Mouse (Mus musculus) adrenal gland (tissue): Measurements from ENCODE around the gene Ccne1.

Experiments used
- intact Hi-C: fragments of 180-260 bp; cut with DNase I; formaldehyde crosslinking; loops from one replicate; pipeline ENCODE4 v1.15.1; 2025

The Ccne1 gene

DNA sequence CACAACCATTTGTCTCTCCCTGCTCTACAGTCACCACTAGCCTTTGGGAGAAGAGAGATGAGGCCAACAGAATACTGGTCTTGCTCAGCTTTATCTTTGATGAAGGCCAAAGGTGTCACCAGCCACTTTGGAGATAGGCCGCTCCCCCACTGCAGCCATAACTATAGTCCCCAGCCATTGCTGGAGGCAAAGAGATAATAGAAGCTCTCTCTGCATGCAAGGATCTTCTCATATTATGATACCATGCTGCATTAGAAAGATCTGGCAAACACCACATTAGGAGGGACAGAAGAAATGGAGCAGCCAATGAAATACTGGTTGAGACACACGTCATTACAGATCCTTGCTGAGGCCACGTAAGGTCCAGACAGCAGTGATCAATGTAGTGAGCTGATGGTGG lies 2.0 kb downstream of the Ccne1 start:
- intact Hi-C loops: no loop called here

DNA sequence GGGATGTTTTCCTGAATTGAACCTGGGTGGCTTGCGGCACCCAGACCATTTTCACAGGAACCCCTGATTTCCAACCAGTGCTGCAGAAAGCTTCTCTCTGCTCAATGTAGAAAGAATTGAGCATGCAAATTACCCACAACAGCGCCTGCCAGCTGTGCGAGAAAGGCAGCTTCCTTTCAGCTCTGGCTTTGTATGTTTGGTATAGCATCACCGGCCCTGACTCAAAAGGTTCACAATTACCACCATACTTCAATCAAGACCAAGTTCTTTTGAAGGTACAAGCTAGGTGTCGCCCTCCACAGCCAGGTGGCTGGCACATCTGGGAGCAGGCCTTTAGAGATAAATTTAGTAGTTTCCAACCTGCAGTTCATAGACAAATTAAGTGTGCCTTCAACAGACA lies 3.2 kb downstream of the Ccne1 start:
- intact Hi-C loops: no loop called here

DNA sequence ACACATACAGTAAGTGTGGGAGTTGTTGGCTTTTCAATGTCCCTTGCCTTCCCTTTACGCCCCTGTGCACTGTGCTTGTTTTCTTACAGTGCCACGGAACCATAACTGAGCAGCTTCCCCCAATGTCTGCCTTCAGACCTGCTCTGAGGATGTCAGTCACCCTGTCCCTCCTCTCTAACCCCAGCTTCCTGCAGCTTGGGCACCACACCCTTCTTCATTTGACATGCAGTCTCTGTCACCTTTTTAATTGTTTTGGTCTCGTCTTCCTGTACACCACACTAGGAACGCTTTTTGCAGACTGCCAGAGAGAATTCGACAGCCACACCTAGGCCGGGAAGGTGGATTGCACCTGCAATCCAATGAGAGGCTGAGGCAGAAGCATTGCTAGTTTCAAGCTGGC lies 13.0 kb downstream of the Ccne1 start:
- intact Hi-C loops: no loop called here

DNA sequence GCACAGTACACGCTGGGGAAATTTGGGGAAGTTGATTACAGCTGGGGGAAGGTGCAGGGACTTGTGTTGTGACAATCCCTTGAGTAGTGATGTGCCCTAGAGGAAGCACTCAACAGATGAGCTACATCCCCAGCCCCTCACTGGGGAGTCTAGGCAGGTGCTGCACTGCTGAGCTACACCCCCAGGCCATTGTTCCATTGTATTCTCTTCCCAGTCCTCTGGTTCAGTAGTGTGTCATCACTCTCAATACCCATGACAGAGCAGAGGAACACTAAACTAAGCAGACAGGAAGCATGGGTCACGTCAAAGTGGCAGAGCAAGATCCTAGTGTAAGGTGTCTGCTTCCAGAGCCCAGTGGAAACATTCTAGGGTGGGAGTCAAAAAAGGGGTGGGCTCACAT lies 14.2 kb downstream of the Ccne1 start:
- intact Hi-C loops: no loop called here

DNA sequence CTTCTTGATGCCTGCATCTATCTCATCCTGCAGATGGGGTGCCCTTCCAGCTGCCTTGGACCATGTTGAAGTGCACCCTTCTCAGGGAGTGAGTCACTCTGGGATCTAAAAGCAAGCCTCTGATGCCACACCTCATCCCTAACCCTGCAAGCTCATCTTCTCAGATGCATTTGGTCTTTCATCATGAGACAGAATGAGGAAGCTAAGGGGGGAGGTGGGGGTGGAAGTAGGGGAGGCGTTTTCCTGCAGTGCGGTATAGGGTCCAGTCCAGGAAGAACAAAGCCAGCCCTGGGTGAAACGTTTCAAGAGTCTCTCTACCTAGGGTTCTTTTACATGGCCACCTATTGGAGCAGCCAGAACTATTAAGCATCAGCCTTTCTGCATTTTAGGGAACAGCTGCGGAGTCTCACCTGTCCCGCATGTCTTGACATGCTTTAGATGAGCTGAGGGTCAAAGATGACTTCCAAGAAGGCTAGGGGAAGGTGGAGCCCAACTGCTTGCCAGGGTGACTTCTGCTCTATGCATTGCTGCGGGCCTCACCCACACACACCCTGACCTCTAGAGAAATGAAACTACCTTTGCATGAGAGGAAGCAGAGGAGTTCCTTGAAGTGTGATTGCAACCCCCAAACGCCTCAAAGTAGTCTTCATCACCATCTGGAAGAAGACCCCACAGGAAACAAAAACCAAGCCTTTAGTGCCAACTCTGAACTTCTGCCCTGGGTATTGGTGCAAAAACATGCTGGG lies 17.2 kb downstream of the Ccne1 start:
- intact Hi-C loops: loop anchor here (10.0 kb wide), 2 partner anchors 75 to 175 kb away; no protein-coding TSS in a partner anchor

DNA sequence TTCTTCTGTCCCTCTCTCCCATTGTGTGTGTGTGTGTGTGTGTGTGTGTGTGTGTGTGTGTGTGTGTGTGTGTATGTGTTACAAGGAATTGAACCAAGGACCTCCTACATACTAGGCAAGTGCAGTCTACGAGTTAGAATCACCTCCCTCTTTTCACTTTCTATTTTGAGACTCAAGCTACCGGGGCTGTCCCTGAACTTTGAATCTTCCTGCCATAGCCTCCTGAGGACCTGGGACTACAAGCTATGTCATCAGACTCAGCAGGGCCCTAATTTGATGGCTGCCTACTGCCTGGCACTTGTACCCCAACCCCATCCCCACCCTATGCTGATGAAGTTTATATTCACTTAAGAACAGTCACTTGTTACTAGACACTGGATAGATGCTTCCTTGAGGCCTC lies 18.9 kb downstream of the Ccne1 start:
- intact Hi-C loops: loop anchor here (10.0 kb wide), 2 partner anchors 74 to 176 kb away; no protein-coding TSS in a partner anchor

DNA sequence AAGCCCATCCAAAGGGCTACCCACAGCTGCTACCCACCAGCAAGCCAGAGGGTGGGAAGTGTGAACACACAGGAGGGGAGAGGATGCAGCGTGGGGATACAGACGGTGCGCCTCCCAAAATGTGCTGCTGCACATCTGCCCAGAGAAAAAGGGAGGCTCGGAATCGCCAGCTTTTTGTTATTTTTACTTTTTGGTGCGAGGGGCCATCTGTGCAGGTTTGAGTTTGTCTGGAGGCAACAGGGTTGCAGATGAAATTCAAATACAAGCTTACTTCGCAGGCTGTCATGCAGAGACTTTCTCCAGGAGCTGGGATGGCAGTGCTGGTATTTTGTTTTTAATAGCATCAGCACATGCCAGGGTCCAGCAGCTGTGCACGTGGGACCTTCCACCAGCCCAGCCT lies 19.5 kb downstream of the Ccne1 start:
- intact Hi-C loops: loop anchor here (2.0 to 10.0 kb wide), 3 partner anchors 19 to 177 kb away; partner anchors contain the start of gene Ccne1

DNA sequence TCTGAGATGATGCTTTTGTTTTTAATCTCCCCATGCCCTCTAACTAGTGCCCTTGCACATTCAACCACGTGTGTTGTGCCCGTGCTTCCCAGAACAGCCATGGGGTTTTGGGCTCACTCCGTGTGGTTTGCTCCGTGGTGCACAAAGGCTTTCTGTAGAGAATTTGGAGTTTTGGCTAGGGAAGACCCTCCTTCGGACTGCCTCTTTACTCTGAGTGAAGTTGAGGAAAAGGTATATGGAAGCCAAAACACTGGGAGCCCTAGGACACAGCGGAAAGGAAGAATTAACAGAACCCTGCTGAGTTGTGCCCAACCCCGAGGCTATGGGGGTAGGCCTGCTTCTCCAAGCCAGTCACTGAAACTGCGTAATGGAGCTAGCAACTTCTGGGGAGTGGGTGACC lies 20.9 kb downstream of the Ccne1 start:
- intact Hi-C loops: loop anchor here (2.0 to 10.0 kb wide), 3 partner anchors 20 to 178 kb away; partner anchors contain the start of gene Ccne1

DNA sequence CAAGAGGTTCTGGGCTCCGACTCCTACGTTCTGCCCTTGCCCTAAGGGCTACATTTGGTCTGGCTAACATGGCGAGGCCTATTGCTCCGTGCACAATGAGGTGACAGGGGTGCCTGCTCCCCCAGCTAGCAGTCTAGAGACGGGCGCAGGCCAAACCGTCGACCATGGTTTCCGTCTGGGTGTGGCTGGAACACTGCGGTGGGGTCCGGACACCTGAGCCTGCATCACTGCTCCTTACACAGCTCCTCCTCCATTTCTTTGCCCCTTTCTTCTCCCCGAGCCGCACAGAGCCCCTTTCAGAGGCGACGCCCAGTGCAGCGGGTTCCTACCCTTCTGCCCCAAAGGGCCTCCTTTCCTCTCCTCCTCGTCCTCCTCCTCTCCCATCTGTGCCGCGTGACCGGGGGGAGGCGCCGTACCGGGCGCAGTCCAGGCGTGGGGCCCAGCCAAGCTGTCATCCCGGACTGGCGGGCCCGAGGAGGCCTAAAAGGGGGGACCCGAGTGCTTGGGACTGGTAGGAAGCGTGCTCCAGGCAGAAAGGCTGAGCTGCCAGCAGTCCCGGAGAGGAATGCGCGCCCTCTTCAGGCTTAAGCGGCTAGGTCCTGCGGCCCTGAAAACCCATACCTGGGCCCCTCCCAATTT lies 21.6 kb downstream of the Ccne1 start:
- intact Hi-C loops: loop anchor here (2.0 to 10.0 kb wide), 3 partner anchors 21 to 179 kb away; partner anchors contain the start of gene Ccne1

DNA sequence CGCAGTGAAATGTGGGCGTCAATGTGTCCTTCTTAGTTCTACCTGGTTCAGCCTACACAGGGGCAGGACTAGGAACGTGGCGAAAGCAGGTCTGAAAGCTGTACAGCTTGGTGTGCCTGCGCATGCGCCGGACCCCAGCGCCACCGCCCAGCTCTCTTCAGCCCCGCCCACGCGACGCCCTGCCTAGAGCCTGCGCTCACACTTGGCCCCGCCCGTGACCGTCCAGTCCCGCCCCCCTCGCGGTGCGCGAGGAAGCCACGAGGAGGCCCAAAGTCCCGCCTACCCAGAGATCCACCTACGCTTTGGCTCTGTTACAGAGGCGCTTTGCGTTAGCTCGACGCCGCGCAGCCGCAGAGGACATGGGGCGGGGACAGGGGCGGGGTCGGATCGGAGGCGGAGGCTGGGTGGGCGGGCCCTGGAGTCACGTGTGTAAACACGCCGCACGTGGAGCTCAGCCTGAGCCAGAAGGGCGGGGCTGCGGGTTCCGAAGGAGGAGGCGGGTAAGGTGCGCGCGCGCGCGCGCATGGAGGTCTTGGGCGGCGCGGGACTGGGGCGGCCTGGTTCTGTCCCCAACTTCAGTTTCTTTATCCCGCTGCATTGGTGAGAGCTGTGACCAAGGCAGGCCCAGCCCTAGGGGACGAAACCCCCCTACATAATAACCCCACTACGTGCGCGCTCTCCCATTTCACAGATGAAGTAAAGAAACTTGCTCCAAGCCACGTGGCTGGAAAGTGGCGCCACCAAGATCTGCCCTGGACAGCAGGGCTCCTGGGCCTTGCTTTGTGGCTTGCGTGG lies 22.4 kb downstream of the Ccne1 start:
- intact Hi-C loops: loop anchor here (10.0 kb wide), 2 partner anchors 70 to 180 kb away; no protein-coding TSS in a partner anchor

DNA sequence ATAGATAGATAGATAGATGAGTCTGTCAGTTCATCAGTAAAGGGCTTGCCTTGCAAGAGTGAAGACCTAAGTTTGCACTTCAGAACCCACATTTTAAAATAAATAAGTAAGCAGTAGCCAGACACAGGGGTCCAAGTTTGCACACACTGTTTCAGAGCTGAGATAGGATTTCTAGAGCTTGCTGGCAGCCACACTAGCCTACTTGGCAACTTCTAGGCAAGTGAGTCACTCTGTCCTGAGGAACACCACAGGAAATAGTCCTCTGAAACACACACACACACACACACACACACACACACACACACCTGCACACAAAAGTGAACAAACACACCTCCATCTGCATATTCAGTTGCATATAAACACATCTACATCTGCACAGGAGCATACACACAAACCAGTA lies 24.4 kb downstream of the Ccne1 start:
- intact Hi-C loops: loop anchor here (10.0 kb wide), 2 partner anchors 68 to 182 kb away; no protein-coding TSS in a partner anchor

DNA sequence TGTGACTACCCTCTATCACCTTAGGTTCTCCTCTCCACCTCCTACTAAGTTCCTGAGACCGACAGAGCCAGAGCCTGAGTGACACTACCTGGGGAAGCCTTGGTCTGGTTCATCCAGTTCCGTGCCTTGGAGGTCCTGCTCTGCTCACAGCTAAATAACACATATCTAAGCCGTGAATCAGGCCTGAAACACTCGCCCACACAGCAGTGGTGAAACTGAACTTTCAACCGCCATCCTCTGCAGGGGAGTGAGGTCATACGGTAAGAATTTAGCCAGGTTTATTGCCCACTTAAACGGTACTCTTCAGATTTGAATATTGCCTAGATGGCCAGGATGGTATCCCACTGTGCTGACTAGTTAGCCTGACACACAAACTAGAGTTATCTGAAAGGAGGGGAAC lies 30.1 kb downstream of the Ccne1 start:
- intact Hi-C loops: no loop called here

DNA sequence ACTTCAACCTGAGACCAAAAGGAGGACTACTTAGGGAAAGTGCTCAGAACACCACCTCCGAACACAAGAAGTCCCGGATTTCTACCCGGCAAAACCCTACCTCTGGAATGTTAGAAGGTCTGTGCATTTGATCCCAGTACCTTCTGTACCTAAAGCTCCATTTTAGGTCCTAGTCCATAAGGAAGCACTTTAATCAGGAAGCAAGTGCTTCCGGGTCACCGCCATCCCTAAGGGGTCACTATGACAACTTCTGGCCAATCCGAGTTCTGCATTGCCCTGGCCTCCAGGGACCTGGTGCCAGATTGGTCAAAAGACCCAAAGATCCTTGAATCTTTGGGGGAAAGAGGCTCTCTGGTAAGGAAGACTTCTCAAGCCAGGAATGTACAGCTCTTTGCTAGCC lies 31.8 kb downstream of the Ccne1 start:
- intact Hi-C loops: no loop called here

DNA sequence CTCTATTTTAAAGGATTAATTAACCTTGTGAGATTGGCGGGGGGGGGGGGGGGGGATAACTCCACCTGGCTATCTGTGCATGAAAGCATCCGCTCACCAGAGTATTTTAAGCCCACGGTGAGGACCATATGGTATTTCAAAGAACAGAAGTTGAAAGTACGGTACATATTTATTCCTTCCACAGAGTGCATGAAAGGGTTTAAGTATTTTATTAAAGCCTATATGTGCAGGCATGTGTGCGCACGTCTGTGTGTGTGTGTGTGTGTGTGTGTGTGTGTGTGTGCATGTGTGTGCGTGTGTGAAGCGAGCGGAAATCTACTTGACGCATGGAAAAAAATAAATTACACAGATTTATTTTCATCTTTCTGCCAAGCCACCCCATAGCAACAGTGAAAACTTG lies 32.4 kb downstream of the Ccne1 start:
- intact Hi-C loops: loop anchor here (5.0 kb wide), 1 partner anchor 703 kb away; no protein-coding TSS in a partner anchor

DNA sequence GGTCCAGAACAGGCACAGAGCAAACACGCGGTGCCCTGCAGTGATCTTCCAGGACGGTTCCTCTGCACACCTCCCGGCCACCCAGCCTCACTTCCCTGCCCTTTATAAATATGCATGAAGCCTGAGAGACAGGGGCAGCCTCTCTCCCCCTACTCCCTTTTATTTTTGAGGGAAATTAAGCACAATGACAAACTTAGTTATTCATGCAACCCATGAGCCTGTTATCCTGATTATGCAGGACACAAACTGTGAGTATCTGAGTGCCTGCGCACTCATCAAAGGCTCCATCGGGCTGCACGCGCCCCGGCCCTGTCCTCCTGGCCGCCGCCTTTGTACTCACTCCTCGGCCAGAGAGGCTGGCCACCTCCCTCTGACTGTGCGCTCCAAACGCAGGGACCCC lies 32.8 kb downstream of the Ccne1 start:
- intact Hi-C loops: loop anchor here (5.0 kb wide), 1 partner anchor 702 kb away; no protein-coding TSS in a partner anchor

DNA sequence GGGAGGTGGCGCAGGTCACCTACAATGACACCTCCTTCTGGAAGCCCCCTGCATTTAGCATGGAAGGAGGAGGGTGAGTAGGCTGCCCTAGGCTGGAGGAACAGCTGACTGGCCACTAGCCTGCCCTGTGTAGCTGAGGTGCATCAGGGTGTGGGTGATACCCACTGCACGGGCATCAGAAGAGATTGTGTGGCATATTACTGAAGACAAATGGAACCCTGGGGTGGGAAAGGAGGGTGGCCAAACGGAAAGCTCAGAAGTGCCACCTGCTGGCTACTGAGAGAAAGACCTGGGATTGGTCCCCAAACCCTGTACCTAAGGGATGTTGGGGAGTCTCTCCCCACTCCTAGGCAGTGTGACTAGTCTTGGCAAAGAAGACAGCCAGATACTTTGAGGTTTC lies 33.6 kb downstream of the Ccne1 start:
- intact Hi-C loops: loop anchor here (5.0 kb wide), 1 partner anchor 701 kb away; no protein-coding TSS in a partner anchor

DNA sequence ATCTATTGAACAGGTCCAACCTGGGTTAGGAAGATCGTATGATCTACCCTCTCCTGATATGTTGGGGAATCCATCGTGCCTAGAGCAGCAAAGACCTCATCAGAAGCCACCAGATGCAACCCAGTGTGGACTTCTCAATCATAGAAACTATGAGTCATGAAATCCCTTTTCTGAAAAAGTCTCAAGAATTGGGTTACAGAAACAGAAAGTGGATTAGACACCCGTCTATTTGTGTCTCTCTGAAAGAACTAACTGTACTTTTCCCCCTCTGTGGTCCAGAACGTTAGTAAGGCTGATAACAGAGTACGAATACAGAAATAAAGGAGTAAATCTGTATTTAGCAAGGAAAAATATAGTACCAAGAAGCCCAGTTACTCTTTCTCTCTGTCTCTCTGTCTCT lies 36.3 kb downstream of the Ccne1 start:
- intact Hi-C loops: loop anchor here (5.0 kb wide), 1 partner anchor 699 kb away; no protein-coding TSS in a partner anchor

DNA sequence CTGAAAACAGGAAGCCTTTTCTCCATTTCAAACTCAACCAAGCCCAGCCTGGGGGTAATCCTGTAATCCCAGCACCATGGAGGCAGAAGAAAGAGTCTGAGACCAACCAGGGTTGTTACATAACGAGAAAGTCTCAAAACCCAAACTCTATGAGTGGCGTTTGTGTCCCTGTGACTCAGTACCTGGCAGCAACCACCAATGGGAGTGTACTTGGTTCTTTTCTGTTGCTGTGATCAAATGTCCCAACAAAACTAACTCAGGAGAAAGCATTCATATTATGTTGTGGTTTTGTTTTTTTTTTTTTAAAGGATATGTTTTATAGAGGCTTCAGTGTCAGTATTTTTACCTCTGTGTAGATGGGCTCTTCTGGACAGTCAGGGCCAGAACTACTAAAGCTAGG lies 36.7 kb downstream of the Ccne1 start:
- intact Hi-C loops: loop anchor here (5.0 kb wide), 1 partner anchor 698 kb away; no protein-coding TSS in a partner anchor

DNA sequence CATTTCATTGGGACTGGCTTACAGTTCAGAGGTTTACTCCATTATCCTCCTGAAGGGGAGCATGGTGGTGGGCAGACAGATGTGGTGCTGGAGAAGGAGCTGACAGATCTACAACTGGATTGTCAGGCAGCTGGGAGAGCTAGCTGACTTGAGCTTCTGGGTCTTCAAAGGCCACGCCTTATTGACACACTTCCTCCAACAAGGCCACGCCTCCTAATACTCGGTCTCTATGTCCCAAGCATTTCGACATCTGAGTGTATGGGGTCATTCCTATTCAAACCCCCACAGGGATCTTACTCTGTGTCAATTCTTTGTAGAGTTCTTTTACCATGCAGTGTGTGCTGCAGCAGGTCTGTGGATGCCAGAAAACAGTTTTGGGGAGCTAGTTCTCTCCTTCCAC lies 42.9 kb downstream of the Ccne1 start:
- intact Hi-C loops: no loop called here

DNA sequence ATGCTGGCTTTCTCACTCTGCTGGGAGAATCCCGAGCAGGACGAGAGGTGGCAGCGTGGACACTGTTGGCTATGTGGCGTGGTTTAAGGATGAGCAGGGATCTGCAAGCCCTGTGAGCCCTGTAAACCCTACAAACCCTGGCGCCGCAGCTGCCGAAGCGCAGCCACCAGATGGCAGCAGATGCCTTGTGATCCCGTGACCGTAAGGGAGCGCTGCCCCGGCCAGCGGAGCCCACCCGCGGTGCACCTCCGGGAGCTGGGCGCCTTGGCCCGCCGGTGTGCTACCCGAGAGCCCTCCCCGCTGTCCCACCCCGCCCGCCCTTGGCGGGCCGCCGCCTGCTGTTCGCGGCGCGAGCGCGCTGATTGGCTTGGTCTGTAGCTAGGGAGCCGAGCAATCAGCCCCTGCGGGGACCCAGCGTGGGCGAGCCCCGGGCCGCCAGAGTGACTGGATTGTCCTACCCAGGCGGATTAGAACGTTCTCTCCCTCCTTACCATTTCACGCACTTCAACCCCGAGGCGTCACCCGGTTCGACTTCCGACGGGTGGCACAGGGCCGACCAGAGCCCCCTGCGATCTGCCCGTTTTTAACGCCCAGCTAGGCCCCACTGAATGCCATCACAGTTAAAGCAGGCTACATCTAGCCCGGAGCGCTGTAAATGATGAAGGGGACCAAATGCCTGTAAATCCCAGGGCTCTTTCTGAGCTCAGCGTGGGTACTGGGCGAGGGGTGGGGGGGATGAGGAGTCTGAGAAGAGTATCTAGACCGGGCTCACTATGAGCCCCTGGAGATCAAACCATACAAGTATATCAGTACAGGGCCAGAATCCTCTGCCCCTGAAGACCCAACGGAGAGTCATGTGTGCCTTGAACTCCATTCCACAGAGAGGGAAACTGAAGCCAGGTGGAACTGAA lies 46.0 kb downstream of the Ccne1 start:
- intact Hi-C loops: loop anchor here (1.0 kb wide), 1 partner anchor 80 kb away; no protein-coding TSS in a partner anchor
